Mouse (Mus musculus) E14TG2a.4 (cell line): ENCODE measurements around the gene Praf2.

Experiments
- CTCF ChIP-seq: conservative IDR thresholded peaks from 2 replicates; pipeline ENCODE4 v1.5.1; 2014; ENCODE audit warnings: low read length
- NANOG ChIP-seq: IDR thresholded peaks from 2 replicates; pipeline ENCODE4 v1.6.1; 2014; ENCODE audit warnings: borderline replicate concordance, low read length, mixed read lengths
- POU5F1 ChIP-seq: IDR thresholded peaks from 2 replicates; pipeline ENCODE4 v1.6.1; 2014; ENCODE audit warnings: low read length, borderline replicate concordance

DNA sequence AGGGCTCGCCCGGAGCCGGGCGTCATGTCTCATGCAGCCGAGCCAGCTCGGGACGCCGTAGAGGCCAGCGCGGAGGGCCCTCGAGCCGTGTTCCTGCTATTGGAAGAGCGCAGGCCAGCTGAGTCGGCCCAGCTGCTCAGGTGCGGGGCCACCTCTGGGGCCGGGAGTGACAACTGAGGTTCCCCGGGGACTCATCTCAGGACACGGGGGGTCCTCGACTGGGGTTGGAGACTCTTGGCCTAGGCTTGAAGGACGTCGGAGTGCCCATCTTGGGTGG lies 34.6 kb downstream of the Praf2 start:
- TF ChIP-seq CTCF (no peak), POU5F1 (no peak), NANOG (no peak)
